Mouse (Mus musculus) kidney, postnatal 0 days (tissue): ENCODE data around the gene Trit1. TPM values are rescaled to one million over a fixed set of nuclear protein-coding genes. Genes with fewer than 3 reads are reported as not detected.

ENCODE experiments used
- ATAC-seq: fragments of 200-750 bp; cut with Nextera tagmentation; replicated peaks from 2 replicates; pipeline ENCODE4 v1.8.0; 2017; ENCODE audit warnings: low read depth, moderate number of reproducible peaks, moderate TSS enrichment, moderate library complexity; ENCODE audit not compliant: low FRiP score
- DNase-seq: peaks from one replicate; pipeline ENCODE4 v3.0.0-alpha.2; 2016; ENCODE audit warnings: low spot score
- H3K27ac ChIP-seq: fragments of 300-500 bp; sonication (generic); 2 replicates; pipeline ENCODE4 v1.5.1; 2014; ENCODE audit warnings: mild to moderate bottlenecking
- H3K27me3 ChIP-seq: fragments of 300-500 bp; sonication (generic); 2 replicates; pipeline ENCODE4 v1.6.1; 2014; ENCODE audit warnings: low read length, mixed read lengths; ENCODE audit not compliant: insufficient read depth
- H3K36me3 ChIP-seq: fragments of 300-500 bp; sonication (generic); 2 replicates; pipeline ENCODE4 v1.6.1; 2014; ENCODE audit warnings: low read length, mixed read lengths; ENCODE audit not compliant: insufficient read depth
- H3K4me1 ChIP-seq: fragments of 300-500 bp; sonication (generic); replicated peaks from 2 replicates; pipeline ENCODE4 v1.6.1; 2014; ENCODE audit warnings: antibody characterized with exemption, low read length, mixed read lengths; ENCODE audit not compliant: insufficient read depth
- H3K4me2 ChIP-seq: fragments of 300-500 bp; sonication (generic); 2 replicates; pipeline ENCODE4 v1.6.1; 2014; ENCODE audit warnings: mild to moderate bottlenecking, low read length, moderate library complexity, mixed read lengths
- H3K4me3 ChIP-seq: fragments of 300-500 bp; sonication (generic); replicated peaks from 2 replicates; pipeline ENCODE4 v1.5.1; 2014; ENCODE audit warnings: low read depth, low read length
- H3K9ac ChIP-seq: fragments of 300-500 bp; sonication (generic); 2 replicates; pipeline ENCODE4 v1.6.1; 2014; ENCODE audit warnings: low read depth, low read length
- H3K9me3 ChIP-seq: fragments of 300-500 bp; sonication (generic); replicated peaks from 2 replicates; pipeline ENCODE4 v1.6.1; 2016; ENCODE audit warnings: low read length, inconsistent platforms, mixed read lengths
- CTCF ChIP-seq: IDR thresholded peaks from 2 replicates; pipeline ENCODE4 v1.5.1; 2016; ENCODE audit warnings: antibody characterized with exemption, low read depth, mild to moderate bottlenecking, moderate library complexity
- WGBS: fragments of 180-500 bp; shearing (Covaris S2); extraction: QIAGEN DNeasy Blood & Tissue Kit; methylation state at CpG from one replicate; pipeline ENCODE4 v1.1.7; 2014; 5-methylcytosine and 5-hydroxymethylcytosine counted together
- polyA plus RNA-seq: library from polyadenylated mRNA; unstranded; fragments of >200 nt; fragmentation: Nextera tagmentation; extraction: Ambion mirVana; gene quantifications from 2 replicates; pipeline ENCODE4 v1.2.1, GENCODE M21; 2015

Trit1 gene
- polyA plus RNA-seq, 1 experiment from 2014 or later, result 15.7 TPM

GRCm38 (mm10) chr4:123034841-123035240 is 18.4 kb downstream of the Trit1 start:
- Histone ChIP-seq H3K4me2 (no peak overlapping the region), H3K4me1 (no peaks in the 10 kb centered on the region), H3K27me3 (no peaks in the 10 kb centered on the region), H3K4me3 (no peak overlapping the region), H3K9me3 (no peaks in the 10 kb centered on the region), H3K9ac (no peak overlapping the region), H3K36me3 (peaks cover 13% of the 10 kb centered on the region), H3K27ac (no peak overlapping the region)
- TF ChIP-seq CTCF, result no peak
- ATAC-seq (no peak), DNase-seq (no peak)
- 90% methylated on average over 2 of the region's 2 CpGs for WGBS

- Histone ChIP-seq H3K27me3 (no peaks in the 10 kb centered on the region), H3K27ac (no peak overlapping the region), H3K36me3 (peaks cover 19% of the 10 kb centered on the region), H3K9ac (no peak overlapping the region), H3K9me3 (no peaks in the 10 kb centered on the region), H3K4me2 (no peak overlapping the region), H3K4me3 (no peak overlapping the region), H3K4me1 (no peaks in the 10 kb centered on the region)
- TF ChIP-seq CTCF, result no peak
- ATAC-seq (no peak), DNase-seq (no peak)
- WGBS, result 96% methylated on average over 2 of the region's 2 CpGs
These were observed 19.2 kb downstream of the Trit1 start for GRCm38 (mm10) chr4:123035636-123036035.

- no peak for DNase-seq
- no peak overlapping the region for H3K27ac ChIP-seq
- TF ChIP-seq CTCF, result no peak
- peaks cover 19% of the 10 kb centered on the region; the same call in 1 of the 2 replicates for H3K36me3 ChIP-seq
- no peak overlapping the region for H3K9ac ChIP-seq
- H3K27me3 ChIP-seq, result no peaks in the 10 kb centered on the region
- no peaks in the 10 kb centered on the region for H3K4me1 ChIP-seq
- H3K9me3 ChIP-seq, result no peaks in the 10 kb centered on the region
- no peak for ATAC-seq
- 56% methylated on average over 3 of the region's 3 CpGs for WGBS
- no peak overlapping the region for H3K4me3 ChIP-seq
- H3K4me2 ChIP-seq, result no peak overlapping the region
These were observed 20.3 kb downstream of the Trit1 start for GRCm38 (mm10) chr4:123036710-123037109.

GRCm38 (mm10) chr4:123041131-123041530 is 24.7 kb downstream of the Trit1 start:
- 94% methylated on average over 6 of the region's 6 CpGs for WGBS
- Histone ChIP-seq H3K27me3 (no peaks in the 10 kb centered on the region), H3K4me2 (no peak overlapping the region), H3K9ac (no peak overlapping the region), H3K27ac (no peak overlapping the region), H3K4me3 (no peak overlapping the region), H3K9me3 (no peaks in the 10 kb centered on the region), H3K36me3 (peaks cover 32% of the 10 kb centered on the region), H3K4me1 (no peaks in the 10 kb centered on the region)
- DNase-seq (no peak), ATAC-seq (no peak)
- no peak for TF ChIP-seq CTCF

- no peaks in the 10 kb centered on the region for H3K27me3 ChIP-seq
- WGBS, result 61% methylated on average over 1 of the region's 1 CpGs
- H3K4me1 ChIP-seq, result 0 out of 2 replicates have a peak, but pooled peaks cover 6% of the 10 kb centered on the region
- DNase-seq (no peak), ATAC-seq (no peak)
- no peak overlapping the region for H3K4me2 ChIP-seq
- no peak overlapping the region for H3K9ac ChIP-seq
- TF ChIP-seq CTCF, result no peak
- peaks cover 39% of the 10 kb centered on the region for H3K36me3 ChIP-seq
- no peak overlapping the region for H3K4me3 ChIP-seq
- no peak overlapping the region for H3K27ac ChIP-seq
- H3K9me3 ChIP-seq, result no peaks in the 10 kb centered on the region
These were observed 27.5 kb downstream of the Trit1 start for GRCm38 (mm10) chr4:123043858-123044257.

GRCm38 (mm10) chr4:123044842-123045241 is 28.4 kb downstream of the Trit1 start:
- Histone ChIP-seq H3K4me2 (no peak overlapping the region), H3K4me3 (no peak overlapping the region), H3K27me3 (no peaks in the 10 kb centered on the region), H3K9ac (no peak overlapping the region), H3K36me3 (peaks cover 32% of the 10 kb centered on the region), H3K4me1 (0 out of 2 replicates have a peak, but pooled peaks cover 6% of the 10 kb centered on the region), H3K27ac (0 out of 2 replicates have a peak overlapping the region, but pooled peaks have one; percentile 5), H3K9me3 (no peaks in the 10 kb centered on the region)
- TF ChIP-seq CTCF, result no peak
- WGBS, result 90% methylated on average over 4 of the region's 4 CpGs
- ATAC-seq (no peak), DNase-seq (no peak)

GRCm38 (mm10) chr4:123046300-123046699 is 29.9 kb downstream of the Trit1 start:
- H3K4me1 ChIP-seq, result peaks cover 12% of the 10 kb centered on the region; the same call in 1 of the 2 replicates
- 70% methylated on average over 3 of the region's 3 CpGs for WGBS
- no peak for TF ChIP-seq CTCF
- H3K4me2 ChIP-seq, result no peak overlapping the region
- no peaks in the 10 kb centered on the region for H3K9me3 ChIP-seq
- no peak for DNase-seq
- no peaks in the 10 kb centered on the region for H3K27me3 ChIP-seq
- H3K36me3 ChIP-seq, result peaks cover 26% of the 10 kb centered on the region
- H3K4me3 ChIP-seq, result no peak overlapping the region
- H3K9ac ChIP-seq, result no peak overlapping the region
- no peak; the same call in 1 of the 2 replicates for ATAC-seq
- peak overlapping the region; percentile 71 for H3K27ac ChIP-seq
